Mouse (Mus musculus) G1E (cell line): ENCODE data around the gene Snx27. TPM values are rescaled to one million over a fixed set of nuclear protein-coding genes. Genes with fewer than 3 reads are reported as not detected.

Source experiments
- ATAC-seq: 2 replicates; pipeline ENCODE4 v1.8.0; 2016; ENCODE audit warnings: mild to moderate bottlenecking; ENCODE audit not compliant: insufficient number of reproducible peaks, poor library complexity, low FRiP score, severe bottlenecking; ENCODE audit errors: extremely low read depth
- DNase-seq: peaks from one replicate; pipeline ENCODE4 v3.0.0; 2012; ENCODE audit warnings: low spot score
- H3K27me3 ChIP-seq: 2 replicates; pipeline ENCODE4 v1.6.1; 2012; ENCODE audit warnings: mild to moderate bottlenecking, low read length, inconsistent platforms; ENCODE audit not compliant: insufficient read depth
- H3K36me3 ChIP-seq: replicated peaks from 2 replicates; pipeline ENCODE3; 2012; ENCODE audit warnings: mild to moderate bottlenecking, inconsistent platforms
- H3K4me1 ChIP-seq: 2 replicates; pipeline ENCODE4 v1.6.1; 2012; ENCODE audit warnings: low read depth, low read length, inconsistent platforms, mixed read lengths; ENCODE audit not compliant: insufficient read depth
- H3K4me3 ChIP-seq: 2 replicates; pipeline ENCODE4 v1.5.1; 2012; ENCODE audit warnings: low read depth, mild to moderate bottlenecking, inconsistent platforms, low read length, moderate library complexity, mixed read lengths
- H3K9me3 ChIP-seq: replicated peaks from 2 replicates; pipeline ENCODE4 v1.6.1; 2012; ENCODE audit warnings: inconsistent platforms
- CTCF ChIP-seq: IDR thresholded peaks from 2 replicates; pipeline ENCODE4 v1.5.1; 2012; ENCODE audit warnings: low read depth, low read length, inconsistent platforms, mixed read lengths
- GATA1 ChIP-seq: IDR thresholded peaks from 2 replicates; pipeline ENCODE4 v1.6.1; 2012; ENCODE audit warnings: borderline replicate concordance, low read length, inconsistent platforms, mixed read lengths
- GATA2 ChIP-seq: IDR thresholded peaks from 2 replicates; pipeline ENCODE4 v1.6.1; 2012; ENCODE audit warnings: low read depth, low read length, inconsistent platforms, borderline replicate concordance
- POLR2AphosphoS5 ChIP-seq: IDR thresholded peaks from 2 replicates; pipeline ENCODE4 v1.6.1; 2012; ENCODE audit warnings: low read depth, low read length, inconsistent platforms; ENCODE audit not compliant: insufficient replicate concordance
- TAL1 ChIP-seq: conservative IDR thresholded peaks from 2 replicates; pipeline ENCODE4 v1.6.1; 2012; ENCODE audit warnings: low read depth, low read length, inconsistent platforms, mixed read lengths
- polyA plus RNA-seq: library from polyadenylated mRNA; stranded (reverse); fragments of >175 nt; gene quantifications from 2 replicates; pipeline ENCODE4 v1.2.3, GENCODE M21; 2012
- total RNA-seq, 2 experiments: library from RNA; stranded (forward) in 1 of 2; stranded (reverse) in 1 of 2; fragments of 200-1000 nt in 1 of 2; fragments of >200 nt in 1 of 2; fragmentation: Nextera tagmentation in 1 of 2; gene quantifications; 2 replicates each; pipeline ENCODE4 v1.2.3; 2014 to 2017

The Snx27 gene
- total and polyA plus RNA-seq, 3 experiments: 10.5 to 38.8 (median 26.9) TPM

DNA sequence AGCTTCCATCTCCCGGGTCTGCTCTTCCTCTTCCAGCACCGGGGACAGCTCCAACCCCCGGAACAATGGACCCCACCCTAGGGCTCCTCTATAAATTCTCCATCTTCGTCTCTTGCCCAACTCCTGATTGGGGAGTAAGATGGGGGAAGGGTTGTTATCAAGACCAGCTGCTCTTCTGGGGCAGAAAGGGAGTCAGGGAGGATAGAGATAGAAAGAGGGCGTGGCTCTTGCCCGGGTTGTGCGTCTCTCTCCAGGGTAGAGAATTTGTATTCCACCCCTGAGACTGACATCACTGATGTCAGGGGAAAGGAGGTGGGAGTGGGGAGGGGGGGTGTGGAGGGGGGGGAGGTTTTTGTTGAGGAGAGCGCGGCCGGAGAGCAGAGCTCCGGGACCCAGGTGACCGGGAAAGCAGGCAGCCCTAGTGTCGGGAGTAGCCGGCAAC, 104.5 kb downstream of the Snx27 start, which contains the start of gene Celf3:
TSS of gene Celf3 (plus strand) at position 315 of the 442 bp plus-strand sequence.
- Histone ChIP-seq H3K9me3 (no peaks in the 10 kb centered on the region), H3K27me3 (peaks cover 24% of the 10 kb centered on the region), H3K36me3 (no peaks in the 10 kb centered on the region), H3K4me3 (no peak within 1 kb of the TSS), H3K4me1 (peaks cover 9% of the 10 kb centered on the region; the same call in 1 of the 2 replicates)
- no peak for TF ChIP-seq TAL1
- TF ChIP-seq CTCF: no peak
- no peak for TF ChIP-seq POLR2AphosphoS5
- TF ChIP-seq GATA1: no peak
- TF ChIP-seq GATA2: no peak
- DNase-seq: peak; percentile 44
- ATAC-seq: 0 out of 2 replicates have a peak, but pooled peaks have one; percentile 42

DNA sequence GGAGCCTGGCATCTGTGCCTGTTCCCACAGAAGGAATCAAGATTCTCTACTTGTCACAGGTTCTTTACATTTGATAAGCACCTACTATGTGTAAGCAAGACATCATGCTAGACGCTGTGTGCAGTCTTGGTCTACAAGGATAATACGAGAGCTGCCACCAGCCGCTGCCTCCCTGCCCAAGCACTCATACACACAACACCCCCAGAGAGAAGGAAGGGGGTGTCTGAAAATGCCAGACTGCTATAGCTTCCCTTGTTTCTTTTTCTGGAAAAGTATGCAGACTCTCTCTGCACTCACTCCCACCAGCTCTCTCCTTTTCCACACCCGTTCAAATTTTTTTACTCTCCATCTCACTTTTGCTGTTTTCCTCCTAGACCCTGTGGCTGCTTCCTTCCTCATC, 105.1 kb downstream of the Snx27 start:
- ATAC-seq: no peak
- Histone ChIP-seq H3K4me3 (no peak overlapping the region), H3K4me1 (peaks cover 4% of the 10 kb centered on the region; the same call in 1 of the 2 replicates), H3K36me3 (no peaks in the 10 kb centered on the region), H3K27me3 (peaks cover 25% of the 10 kb centered on the region), H3K9me3 (no peaks in the 10 kb centered on the region)
- DNase-seq: no peak
- no peak for TF ChIP-seq GATA1
- no peak for TF ChIP-seq TAL1
- TF ChIP-seq GATA2: no peak
- TF ChIP-seq CTCF: no peak
- TF ChIP-seq POLR2AphosphoS5: no peak

DNA sequence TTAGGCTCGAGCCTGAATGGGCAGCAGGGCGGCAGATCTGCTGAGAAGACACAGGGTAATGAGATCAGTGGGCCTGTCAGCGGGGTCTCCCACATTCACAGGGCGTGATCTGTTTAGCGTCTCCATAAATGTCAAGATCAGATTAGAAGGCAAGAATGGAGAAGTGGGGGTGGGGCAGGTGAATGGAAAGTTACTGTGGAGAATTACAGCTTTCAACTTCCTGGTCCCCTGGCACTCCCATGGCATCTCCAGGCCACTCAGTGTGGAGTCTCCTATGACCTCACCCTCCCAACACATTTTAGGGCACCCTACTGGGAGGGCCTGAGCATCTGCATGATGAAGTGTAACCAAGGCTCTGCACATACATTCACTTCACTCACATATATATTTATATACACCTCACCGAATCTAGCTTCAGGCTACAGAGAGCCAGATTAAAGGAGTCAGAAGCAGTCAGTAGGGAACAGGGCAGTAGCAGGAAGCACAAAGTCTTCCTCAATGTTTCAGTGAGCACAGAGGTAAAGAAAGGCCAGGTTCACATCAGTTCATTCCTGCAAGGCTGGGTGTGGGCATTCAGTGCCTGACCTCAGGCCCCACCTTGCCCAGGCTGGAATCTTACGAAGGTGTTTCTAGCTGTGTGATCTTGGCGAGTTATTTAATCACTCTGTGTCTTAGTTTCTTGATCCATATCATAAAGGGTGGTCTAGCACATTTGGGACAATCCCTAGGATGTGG, 106.0 kb downstream of the Snx27 start:
- no peak for DNase-seq
- Histone ChIP-seq H3K27me3 (peaks cover 26% of the 10 kb centered on the region), H3K9me3 (no peaks in the 10 kb centered on the region)

DNA sequence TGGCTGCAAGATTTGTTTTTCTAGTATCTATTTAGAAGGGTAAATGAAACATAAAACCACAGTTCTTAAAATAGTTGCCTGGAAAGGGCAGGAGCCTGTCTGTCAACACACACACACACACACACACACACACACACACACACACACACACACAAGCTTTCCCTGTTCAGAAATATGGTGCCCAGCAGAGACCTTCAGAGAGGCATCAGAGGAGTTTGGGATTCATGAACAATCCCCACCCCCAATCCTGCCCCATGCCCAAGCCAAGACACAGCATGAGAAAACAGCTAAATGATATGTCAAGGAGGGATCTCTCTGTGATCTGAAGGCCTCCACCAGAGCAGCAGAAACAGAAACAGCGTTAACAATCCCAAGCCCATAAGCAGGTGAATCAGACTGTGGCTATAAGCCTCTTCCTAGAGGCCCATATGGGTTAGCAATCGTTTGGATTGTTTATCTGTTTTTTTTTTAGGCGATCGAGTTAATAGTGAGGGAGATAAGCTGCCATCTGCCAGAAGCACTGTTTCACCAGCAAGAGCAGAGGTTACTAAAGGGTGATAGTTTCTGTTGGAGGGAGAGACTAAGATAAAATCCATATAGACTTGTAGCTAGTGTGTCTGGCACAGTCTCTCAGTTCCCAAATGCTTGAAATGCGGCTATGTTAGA, 108.8 kb downstream of the Snx27 start:
- H3K9me3 ChIP-seq: no peaks in the 10 kb centered on the region
- ATAC-seq: no peak
- DNase-seq: no peak
- H3K27me3 ChIP-seq: peaks cover 17% of the 10 kb centered on the region
- no peaks in the 10 kb centered on the region for H3K36me3 ChIP-seq
- H3K4me3 ChIP-seq: no peak overlapping the region
- no peaks in the 10 kb centered on the region for H3K4me1 ChIP-seq
- no peak for TF ChIP-seq CTCF
- TF ChIP-seq GATA1: no peak
- no peak for TF ChIP-seq POLR2AphosphoS5
- TF ChIP-seq GATA2: no peak
- TF ChIP-seq TAL1: no peak

More for the DNA sequence above, 106.0 kb downstream of the Snx27 start:
- no peak overlapping the region for H3K4me3 ChIP-seq
- no peaks in the 10 kb centered on the region for H3K36me3 ChIP-seq
- TF ChIP-seq POLR2AphosphoS5: no peak
- no peak for TF ChIP-seq GATA2
- TF ChIP-seq CTCF: no peak
- no peak for TF ChIP-seq GATA1
- no peak for TF ChIP-seq TAL1
- ATAC-seq: no peak
- no peaks in the 10 kb centered on the region for H3K4me1 ChIP-seq

DNA sequence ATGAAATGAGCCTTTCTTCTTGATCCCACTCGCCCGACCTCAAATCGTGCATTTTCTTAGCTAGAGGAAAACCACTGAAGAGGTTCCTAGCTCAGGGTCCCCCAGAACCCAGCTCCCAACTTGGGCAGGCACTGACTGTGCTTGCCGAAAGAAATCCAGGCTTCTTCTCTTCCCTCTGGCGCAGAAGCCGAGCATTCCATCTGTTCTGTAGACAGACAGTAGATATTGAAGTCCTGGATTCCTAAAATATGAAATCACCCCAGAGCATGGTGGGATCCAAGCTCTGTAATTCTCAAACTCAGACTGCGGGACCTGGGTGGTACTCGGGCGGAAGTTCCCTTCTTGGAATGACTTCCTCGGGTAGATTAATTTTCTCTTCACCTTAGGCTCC, 109.4 kb downstream of the Snx27 start:
- H3K9me3 ChIP-seq: no peaks in the 10 kb centered on the region
- no peak for DNase-seq
- no peak for TF ChIP-seq GATA2
- TF ChIP-seq CTCF: no peak
- no peak for TF ChIP-seq POLR2AphosphoS5
- no peak for TF ChIP-seq TAL1
- TF ChIP-seq GATA1: no peak
- no peaks in the 10 kb centered on the region for H3K36me3 ChIP-seq
- no peak for ATAC-seq
- H3K4me1 ChIP-seq: no peaks in the 10 kb centered on the region
- no peak overlapping the region for H3K4me3 ChIP-seq
- H3K27me3 ChIP-seq: peaks cover 16% of the 10 kb centered on the region

DNA sequence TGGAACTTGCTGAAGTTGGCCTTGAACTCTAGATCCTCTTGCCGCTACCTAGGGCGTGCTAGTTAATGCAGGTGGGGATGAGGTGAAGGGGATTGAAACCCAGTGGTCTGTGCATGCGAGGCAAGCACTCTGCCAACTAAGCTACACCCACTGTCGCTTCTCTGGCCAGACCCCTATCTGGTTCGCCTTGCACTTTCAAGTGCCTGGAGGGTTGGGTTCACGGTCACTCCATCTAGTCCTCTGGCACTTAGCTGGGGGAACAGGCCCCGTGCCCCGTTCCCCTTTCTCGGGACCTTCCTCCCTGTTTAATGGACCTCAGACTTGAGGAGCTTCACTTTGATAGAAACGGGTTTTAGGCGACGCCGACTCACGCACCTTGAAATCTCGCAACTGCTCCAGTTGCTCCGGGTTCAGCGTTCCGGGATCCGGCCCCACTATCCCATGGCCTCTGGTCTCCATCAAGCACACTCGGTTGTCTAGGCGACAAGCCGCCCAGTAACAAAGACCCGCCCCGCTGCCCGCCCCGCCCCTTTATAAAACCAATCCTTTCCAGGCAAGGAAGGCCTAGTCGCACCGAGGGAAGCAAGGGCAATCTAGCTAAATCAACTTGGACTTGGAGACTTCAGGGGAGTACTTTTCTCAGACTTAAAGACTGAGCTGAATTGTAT, 109.9 kb downstream of the Snx27 start:
- no peaks in the 10 kb centered on the region for H3K9me3 ChIP-seq
- no peak for ATAC-seq
- DNase-seq: no peak
- H3K4me1 ChIP-seq: no peaks in the 10 kb centered on the region
- H3K27me3 ChIP-seq: peaks cover 19% of the 10 kb centered on the region
- TF ChIP-seq GATA2 (no peak), GATA1 (no peak), CTCF (no peak), POLR2AphosphoS5 (no peak), TAL1 (no peak)
- no peak overlapping the region for H3K4me3 ChIP-seq
- H3K36me3 ChIP-seq: no peaks in the 10 kb centered on the region
